Mouse (Mus musculus): Measurements from ENCODE around the gene Ndufs2.

Gene Ndufs2

GRCm38 (mm10) chr1:171279012-171279705, 28.0 kb upstream of the Ndufs2 start:
- peak in 1 of 2 experiments; percentile 5 for DNase-seq (ENCODE audit: inconsistent age in 2 of 2, low spot score in 1 of 2)

GRCm38 (mm10) chr1:171278436-171278835, 27.2 kb upstream of the Ndufs2 start:
- no peak for DNase-seq (ENCODE audit: inconsistent age in 2 of 2, low spot score in 1 of 2)

GRCm38 (mm10) chr1:171277736-171278135, 26.5 kb upstream of the Ndufs2 start:
- no peak for DNase-seq (ENCODE audit: inconsistent age in 2 of 2, low spot score in 1 of 2)

DNA sequence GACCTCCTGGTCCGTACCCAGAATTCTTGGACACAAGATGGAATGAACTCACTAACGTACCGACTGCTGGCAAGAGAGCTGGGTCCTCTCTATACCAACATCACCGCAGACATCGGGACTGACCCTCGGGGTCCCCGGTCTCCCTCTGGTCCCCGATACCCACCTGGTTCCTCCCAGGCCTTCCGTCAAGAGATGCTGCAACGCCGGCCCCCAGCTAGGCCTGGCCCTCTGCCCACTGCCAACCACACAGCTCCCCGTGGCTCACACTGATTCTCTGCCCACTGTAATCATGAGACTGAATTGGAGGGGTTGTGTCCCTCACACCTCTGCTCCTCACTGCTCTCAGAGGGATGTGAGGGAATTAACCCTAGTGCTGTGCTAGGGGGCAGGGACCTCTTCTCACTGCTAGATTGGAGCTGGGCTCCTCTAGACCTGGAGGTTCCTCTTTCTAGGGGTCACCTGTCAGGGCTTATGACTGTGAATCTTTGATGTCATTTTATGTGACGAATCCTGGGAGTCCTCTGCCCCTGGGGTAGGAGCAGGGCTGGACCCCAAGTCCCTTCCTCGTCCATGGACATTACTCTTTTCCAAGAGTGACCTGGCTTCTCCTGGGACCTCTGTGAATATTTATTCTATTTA, 25.0 kb upstream of the Ndufs2 start:
- no peak for DNase-seq (ENCODE audit: inconsistent age in 2 of 2, low spot score in 1 of 2)

DNA sequence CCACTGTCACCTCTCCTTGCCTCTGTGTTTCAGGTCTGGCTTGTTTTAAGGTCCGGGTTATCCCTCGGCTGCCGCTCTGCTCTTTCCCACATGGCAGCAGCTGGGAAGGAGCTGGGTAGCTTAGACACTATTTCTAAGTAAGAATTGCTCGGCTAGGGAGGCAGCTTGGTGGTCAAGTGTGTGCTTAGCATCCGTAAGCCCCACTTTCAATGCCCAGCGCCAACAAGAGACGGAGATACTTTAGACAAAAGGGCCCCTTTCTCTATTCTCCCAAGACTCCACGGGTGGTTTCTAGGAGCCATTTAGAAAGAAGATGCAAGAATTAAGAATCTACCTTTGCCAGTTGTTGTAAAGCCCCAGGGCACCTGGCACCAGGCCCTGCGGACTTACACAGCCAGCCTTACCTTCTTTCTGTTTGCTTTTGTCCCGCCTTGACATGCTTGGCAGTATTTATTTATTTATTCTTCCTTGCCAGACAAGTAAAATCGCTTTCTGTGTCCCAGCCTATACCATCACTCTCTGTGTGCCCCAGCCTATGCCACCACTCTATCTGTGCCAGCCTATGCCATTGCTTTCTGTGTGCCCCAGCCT, 24.1 kb upstream of the Ndufs2 start:
- no peak for DNase-seq (ENCODE audit: inconsistent age in 2 of 2, low spot score in 1 of 2)

DNA sequence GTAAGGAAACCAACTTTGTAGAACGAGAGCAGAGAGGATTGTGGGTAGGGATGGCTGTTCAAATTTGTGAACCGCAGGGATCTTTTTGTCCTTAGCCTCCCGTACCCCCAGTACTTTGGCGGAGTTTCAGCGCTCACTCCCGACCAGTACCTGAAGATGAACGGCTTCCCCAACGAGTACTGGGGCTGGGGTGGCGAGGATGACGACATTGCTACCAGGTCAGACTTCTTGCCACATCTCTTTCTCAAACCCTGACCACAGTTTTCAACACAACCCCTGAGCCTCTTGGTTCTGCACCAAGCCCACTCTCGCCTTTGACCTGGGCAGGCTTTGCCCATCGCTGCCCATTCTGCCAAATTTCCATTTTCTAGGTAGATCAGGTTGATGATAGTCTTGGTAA, 23.0 kb upstream of the Ndufs2 start:
- no peak for DNase-seq (ENCODE audit: inconsistent age in 2 of 2, low spot score in 1 of 2)

- no peak for DNase-seq (ENCODE audit: inconsistent age in 2 of 2, low spot score in 1 of 2)
Measured at GRCm38 (mm10) chr1:171272086-171272485, 20.9 kb upstream of the Ndufs2 start.

DNA sequence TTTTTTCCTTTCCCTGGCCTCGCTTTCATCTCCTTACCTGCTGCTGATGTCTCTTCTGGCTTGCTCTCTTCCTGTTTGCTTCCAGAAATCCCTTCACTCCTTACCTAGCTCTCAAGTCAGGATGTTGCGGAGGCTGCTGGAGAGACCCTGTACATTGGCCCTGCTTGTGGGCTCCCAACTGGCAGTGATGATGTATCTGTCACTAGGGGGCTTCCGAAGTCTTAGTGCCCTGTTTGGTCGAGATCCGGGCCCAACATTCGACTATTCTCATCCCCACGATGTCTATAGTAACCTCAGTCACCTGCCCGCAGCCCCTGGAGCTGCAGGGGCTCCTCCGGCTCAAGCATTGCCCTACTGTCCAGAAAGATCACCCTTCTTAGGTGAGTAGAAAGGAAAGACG, 20.4 kb upstream of the Ndufs2 start:
- DNase-seq (ENCODE audit: inconsistent age in 2 of 2, low spot score in 1 of 2): no peak

DNA sequence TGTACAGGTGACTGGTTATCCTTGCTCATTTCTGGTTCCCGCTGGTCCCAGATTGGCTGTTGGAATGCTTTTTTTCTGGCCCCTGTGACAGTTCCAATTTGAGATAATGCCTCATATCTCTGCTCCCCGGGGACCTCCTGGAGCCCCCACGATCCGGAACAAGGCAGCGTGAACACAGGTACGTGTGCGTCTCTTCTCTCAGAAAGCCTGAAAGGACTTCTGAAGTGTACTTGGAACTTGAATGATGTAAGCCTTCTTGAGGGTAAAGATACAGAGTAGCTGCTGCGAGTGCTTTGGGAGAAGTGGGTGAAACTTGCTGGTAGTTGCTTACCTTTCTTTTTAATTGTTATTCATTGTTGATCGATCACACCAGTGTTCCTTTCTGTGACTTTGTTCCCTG, 20.0 kb upstream of the Ndufs2 start:
- DNase-seq (ENCODE audit: inconsistent age in 2 of 2, low spot score in 1 of 2): no peak

DNA sequence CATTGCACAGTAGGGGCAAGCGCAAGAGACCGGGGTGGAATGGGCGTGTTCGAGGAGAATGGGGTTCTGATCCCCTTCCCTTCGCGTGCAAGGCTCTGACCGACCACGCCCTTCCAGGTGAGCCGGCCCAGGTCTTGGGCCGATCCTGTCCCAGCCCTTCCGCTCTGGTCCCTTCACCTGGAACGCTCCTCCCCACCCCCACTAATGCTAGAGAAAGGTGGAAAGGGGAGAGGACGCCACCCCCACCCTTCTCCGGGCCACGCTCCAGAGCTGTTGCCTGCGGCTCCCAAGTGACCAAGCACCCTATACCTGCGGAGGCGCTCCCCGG, 19.3 kb upstream of the Ndufs2 start:
- DNase-seq (ENCODE audit: inconsistent age in 2 of 2, low spot score in 1 of 2): no peak

DNA sequence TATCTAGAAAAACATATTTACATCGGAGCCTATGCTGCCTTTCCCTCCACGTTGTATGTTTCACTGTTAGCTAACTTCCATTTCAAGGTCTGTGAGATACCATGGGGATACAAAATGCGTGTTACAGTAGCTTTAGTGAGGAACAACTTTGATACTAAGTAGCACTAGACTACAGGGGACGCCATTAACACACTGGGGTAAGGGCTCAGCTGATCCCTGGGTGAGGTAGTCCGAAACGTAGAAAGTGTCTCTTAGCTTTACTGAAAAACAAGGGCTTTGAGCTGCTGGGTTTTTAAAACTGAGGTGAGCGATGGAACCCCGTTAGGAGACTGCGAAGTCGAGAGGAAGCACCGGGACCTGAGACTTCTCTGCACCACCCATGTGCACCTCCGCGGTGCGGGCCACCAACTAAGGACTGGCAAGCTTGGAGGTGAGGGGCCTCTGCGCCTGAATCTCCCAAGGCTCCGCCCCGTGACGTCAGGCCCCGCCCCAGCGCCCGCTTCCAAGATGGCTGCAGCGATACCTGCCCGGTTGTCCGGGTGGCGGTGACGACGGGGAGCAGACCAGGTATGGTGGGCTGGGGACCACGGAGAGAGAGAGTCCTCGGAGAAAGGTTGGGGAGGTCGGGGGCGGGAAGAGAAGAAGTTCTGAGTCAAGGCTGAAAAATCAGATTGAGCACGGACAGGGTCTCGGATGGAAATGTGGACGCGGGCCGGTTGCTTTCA, 18.8 kb upstream of the Ndufs2 start, which contains the start of gene B4galt3:
Gene B4galt3 (plus strand): TSS at position 481 of the 725 bp plus-strand sequence.
- peak; percentile 96 to 99 for DNase-seq (ENCODE audit: inconsistent age in 2 of 2, low spot score in 1 of 2)

DNA sequence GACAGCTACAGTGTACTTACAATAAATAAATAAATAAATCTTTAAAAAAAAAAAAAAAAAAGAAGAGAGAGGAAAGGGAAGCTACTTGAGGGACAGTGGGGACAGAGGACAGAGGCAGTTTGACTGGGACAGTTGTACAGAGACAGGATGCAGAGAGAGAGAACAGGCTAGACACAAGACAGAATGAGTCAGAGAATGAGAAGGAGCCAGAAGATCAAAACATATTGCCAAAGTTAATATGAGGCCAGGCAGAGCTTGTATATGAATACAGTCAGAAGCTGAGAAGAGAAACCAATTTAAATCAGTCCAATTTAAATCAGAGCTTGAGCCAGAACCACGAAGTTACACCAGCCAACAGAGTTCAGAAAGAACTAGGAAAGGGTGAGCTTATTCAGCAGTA, 17.2 kb upstream of the Ndufs2 start:
- no peak for DNase-seq (ENCODE audit: inconsistent age in 2 of 2, low spot score in 1 of 2)

GRCm38 (mm10) chr1:171265971-171266744, 15.0 kb upstream of the Ndufs2 start:
- no peak for DNase-seq (ENCODE audit: inconsistent age in 2 of 2, low spot score in 1 of 2)

GRCm38 (mm10) chr1:171263666-171264461, 12.7 kb upstream of the Ndufs2 start:
- DNase-seq (ENCODE audit: inconsistent age in 2 of 2, low spot score in 1 of 2): no peak

- no peak for DNase-seq (ENCODE audit: inconsistent age in 2 of 2, low spot score in 1 of 2)
Measured at GRCm38 (mm10) chr1:171263185-171263611, 12.0 kb upstream of the Ndufs2 start.

GRCm38 (mm10) chr1:171262594-171263130, 11.5 kb upstream of the Ndufs2 start:
- DNase-seq (ENCODE audit: inconsistent age in 2 of 2, low spot score in 1 of 2): peak; percentile 72 to 88

GRCm38 (mm10) chr1:171260316-171260715, 9.1 kb upstream of the Ndufs2 start:
- DNase-seq (ENCODE audit: inconsistent age in 2 of 2, low spot score in 1 of 2): peak; percentile 73 to 88

- no peak for DNase-seq (ENCODE audit: inconsistent age in 2 of 2, low spot score in 1 of 2)
Measured at GRCm38 (mm10) chr1:171258921-171259320, 7.7 kb upstream of the Ndufs2 start.

DNA sequence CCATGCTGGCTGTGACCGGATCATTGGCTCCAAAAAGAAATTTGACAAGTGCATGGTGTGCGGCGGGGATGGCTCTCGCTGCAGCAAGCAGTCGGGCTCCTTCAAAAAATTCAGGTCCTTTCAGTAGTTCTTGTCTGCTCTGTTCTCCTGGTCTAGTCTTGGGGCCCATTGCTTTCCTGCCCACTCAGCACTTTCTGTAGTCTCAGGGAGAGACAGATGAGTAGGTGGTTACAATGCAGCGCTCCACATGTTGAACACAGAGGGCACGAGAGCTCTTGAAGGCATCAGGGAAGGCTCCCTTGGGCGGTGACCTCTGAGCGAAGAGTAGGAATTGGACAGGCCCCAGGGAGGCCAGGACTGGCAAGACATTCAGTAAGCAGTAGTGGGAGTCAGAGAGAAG, 6.6 kb upstream of the Ndufs2 start:
- DNase-seq (ENCODE audit: inconsistent age in 2 of 2, low spot score in 1 of 2): no peak
